Mouse (Mus musculus) neural tube, embryonic 13.5 days (tissue): ENCODE results near the gene Olfr876. TPM values are rescaled to one million over a fixed set of nuclear protein-coding genes. Genes with fewer than 3 reads are reported as not detected.
"Not testable (repeated sequence)": the region's sequence is repeated elsewhere in the genome, so short reads cannot be mapped to it uniquely, and the experiment has no call there.

ENCODE experiments used
- ATAC-seq: fragments of 200-750 bp; cut with Nextera tagmentation; 2 replicates; pipeline ENCODE4 v1.8.0; 2017; ENCODE audit warnings: low read depth, mild to moderate bottlenecking, moderate TSS enrichment, moderate library complexity
- H3K27ac ChIP-seq: fragments of 300-500 bp; sonication (generic); replicated peaks from 2 replicates; pipeline ENCODE4 v1.5.1; 2015; ENCODE audit warnings: moderate library complexity, mild to moderate bottlenecking, inconsistent platforms
- H3K27me3 ChIP-seq: fragments of 300-500 bp; sonication (generic); 2 replicates; pipeline ENCODE4 v1.6.1; 2015; ENCODE audit warnings: mild to moderate bottlenecking, inconsistent platforms
- H3K36me3 ChIP-seq: fragments of 300-500 bp; sonication (generic); 2 replicates; pipeline ENCODE4 v1.6.1; 2015; ENCODE audit warnings: mild to moderate bottlenecking, inconsistent platforms
- H3K4me1 ChIP-seq: fragments of 300-500 bp; sonication (generic); replicated peaks from 2 replicates; pipeline ENCODE4 v1.6.1; 2015; ENCODE audit warnings: inconsistent platforms
- H3K4me2 ChIP-seq: fragments of 300-500 bp; sonication (generic); 2 replicates; pipeline ENCODE4 v1.6.1; 2015; ENCODE audit warnings: inconsistent platforms, mild to moderate bottlenecking, moderate library complexity
- H3K4me3 ChIP-seq: fragments of 300-500 bp; sonication (generic); 2 replicates; pipeline ENCODE4 v1.5.1; 2015; ENCODE audit warnings: mild to moderate bottlenecking, inconsistent platforms
- H3K9ac ChIP-seq: fragments of 300-500 bp; sonication (generic); 2 replicates; pipeline ENCODE4 v1.6.1; 2015; ENCODE audit warnings: moderate library complexity, mild to moderate bottlenecking, inconsistent platforms
- H3K9me3 ChIP-seq: fragments of 300-500 bp; sonication (generic); 2 replicates; pipeline ENCODE4 v1.6.1; 2016; ENCODE audit warnings: inconsistent platforms
- WGBS: fragments of 180-500 bp; shearing (Covaris S2); methylation state at CpG from one replicate; pipeline ENCODE4 v1.1.7; 2015; 5-methylcytosine and 5-hydroxymethylcytosine counted together
- polyA plus RNA-seq: library from polyadenylated mRNA; unstranded; fragments of >200 nt; fragmentation: Nextera tagmentation; extraction: Ambion mirVana; gene quantifications from 2 replicates; pipeline ENCODE4 v1.2.1, GENCODE M21; 2015

Gene Olfr876
- polyA plus RNA-seq, result not detected in 2 replicates

DNA sequence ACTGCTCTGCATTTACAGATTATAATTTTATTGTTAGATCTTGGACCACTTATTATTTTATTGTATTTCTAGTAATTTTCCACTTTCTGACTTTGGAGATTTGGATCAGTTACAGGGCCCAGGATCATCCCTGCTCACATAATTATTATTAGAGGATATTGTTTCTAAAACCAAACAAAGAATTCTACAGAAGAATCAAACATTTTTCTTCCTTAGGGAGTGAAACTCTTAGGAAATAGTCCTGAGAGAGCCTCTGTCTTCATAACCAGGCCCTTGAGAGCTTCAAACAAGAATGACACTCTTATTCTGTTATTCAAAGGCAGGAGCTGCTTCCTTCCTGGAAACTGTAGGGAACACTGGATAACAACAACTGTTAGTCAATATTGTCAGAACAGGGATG lies at the start of gene Olfr876:
Gene Olfr876, plus strand, starts transcription at position 301 of the 400 bp plus-strand sequence.
- no peak within 1 kb of the TSS for H3K4me2 ChIP-seq
- H3K9me3 ChIP-seq, result no peaks in the 10 kb centered on the region
- no peaks in the 10 kb centered on the region for H3K36me3 ChIP-seq
- H3K27me3 ChIP-seq, result no peaks in the 10 kb centered on the region
- no peak within 1 kb of the TSS for H3K9ac ChIP-seq
- no peak for ATAC-seq
- no peaks in the 10 kb centered on the region for H3K4me1 ChIP-seq
- H3K27ac ChIP-seq, result no peak within 1 kb of the TSS
- H3K4me3 ChIP-seq, result no peak within 1 kb of the TSS

DNA sequence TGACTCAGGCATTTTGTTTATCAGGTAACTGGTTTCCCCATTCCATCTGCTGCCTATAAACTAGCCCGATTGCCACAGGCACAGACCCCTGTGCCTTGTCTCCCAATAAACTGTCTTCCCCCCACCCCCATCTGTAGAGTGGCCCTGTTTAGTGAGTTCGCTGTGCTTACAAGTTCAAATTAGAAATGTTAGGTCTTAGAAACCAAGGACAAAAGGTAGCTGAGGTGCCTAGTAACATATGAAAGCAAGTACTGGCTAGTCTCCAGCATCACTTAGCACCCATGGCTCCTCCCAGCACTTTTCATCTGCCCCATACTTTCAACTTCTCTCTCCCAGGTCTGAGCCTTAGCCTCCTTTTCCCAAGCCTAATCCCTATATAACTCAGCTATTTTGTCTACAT lies 41.1 kb upstream of the Olfr876 start:
- H3K27ac ChIP-seq, result no peak overlapping the region
- H3K36me3 ChIP-seq, result no peaks in the 10 kb centered on the region
- H3K27me3 ChIP-seq, result no peaks in the 10 kb centered on the region
- 79% methylated on average over 2 of the region's 2 CpGs for WGBS
- H3K4me3 ChIP-seq, result no peak overlapping the region
- no peaks in the 10 kb centered on the region for H3K9me3 ChIP-seq
- ATAC-seq, result no peak
- no peak overlapping the region for H3K4me2 ChIP-seq
- H3K9ac ChIP-seq, result no peak overlapping the region
- no peaks in the 10 kb centered on the region for H3K4me1 ChIP-seq

DNA sequence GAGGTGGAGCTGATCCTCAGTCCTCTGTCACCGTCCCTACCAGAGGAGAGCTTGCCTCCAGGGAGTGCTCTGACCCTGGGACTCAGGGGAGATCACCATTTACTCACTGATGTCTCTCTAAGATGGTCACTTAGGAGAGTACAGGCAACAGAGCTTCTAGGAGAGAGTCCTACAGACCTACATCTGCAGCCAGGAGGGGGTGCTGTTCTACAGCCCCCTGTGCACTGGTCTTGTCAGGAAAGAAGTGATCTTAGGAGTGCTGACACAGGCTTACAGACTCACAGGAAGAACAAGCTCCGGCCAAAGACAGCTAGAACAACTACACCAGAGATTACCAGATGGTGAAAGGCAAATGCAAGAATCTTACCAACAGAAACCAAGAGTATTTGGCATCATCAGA lies 40.3 kb upstream of the Olfr876 start:
- Histone ChIP-seq H3K27me3 (no peaks in the 10 kb centered on the region), H3K4me2 (no peak overlapping the region), H3K9me3 (no peaks in the 10 kb centered on the region), H3K9ac (no peak overlapping the region), H3K4me3 (no peak overlapping the region), H3K4me1 (no peaks in the 10 kb centered on the region), H3K27ac (no peak overlapping the region), H3K36me3 (no peaks in the 10 kb centered on the region)
- ATAC-seq, result no peak
- WGBS, result 72% methylated on average over 2 of the region's 2 CpGs

DNA sequence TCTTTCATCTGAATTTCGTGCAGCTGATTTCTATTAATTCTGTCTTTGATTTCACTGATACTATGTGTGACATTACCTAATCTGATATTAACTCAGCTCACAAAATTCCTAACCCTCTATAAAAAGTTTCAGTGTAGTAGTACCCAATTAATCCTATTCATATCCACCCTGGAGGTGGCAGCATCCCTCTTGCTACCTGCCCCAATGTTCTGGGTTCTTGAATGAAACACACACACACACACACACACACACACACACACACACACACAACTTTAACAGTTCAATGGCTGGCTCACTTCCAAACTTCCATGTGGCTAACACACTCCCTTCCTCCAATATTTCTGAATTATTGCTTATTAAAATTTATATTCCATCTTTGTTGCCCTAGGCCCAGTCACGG lies 32.2 kb upstream of the Olfr876 start:
- no peak overlapping the region for H3K4me2 ChIP-seq
- WGBS, result 75% methylated on average over 2 of the region's 2 CpGs
- ATAC-seq, result no peak

DNA sequence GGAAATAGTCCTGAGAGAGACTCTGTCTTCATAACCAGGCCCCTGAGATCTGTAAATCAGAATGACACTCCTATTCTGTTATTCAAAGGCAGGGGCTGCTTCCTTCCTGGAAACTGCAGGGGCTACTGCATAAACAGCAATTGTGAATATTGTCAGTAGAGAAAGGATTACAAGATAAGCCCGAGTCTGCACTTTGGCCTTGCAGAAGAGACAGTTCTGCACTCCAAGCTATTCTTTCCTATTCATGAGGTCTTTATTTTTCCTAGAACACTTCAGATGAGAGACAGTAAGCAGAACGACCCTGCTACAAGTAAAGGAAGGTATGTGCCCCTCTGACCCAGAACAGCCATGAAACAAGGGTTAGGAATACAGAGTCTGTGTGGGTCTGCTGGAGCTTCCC lies 31.1 kb upstream of the Olfr876 start, which contains the start of gene Olfr875:
Gene Olfr875, plus strand, starts transcription at position 99 of the 400 bp plus-strand sequence.
- Histone ChIP-seq H3K36me3 (no peaks in the 10 kb centered on the region), H3K9me3 (no peaks in the 10 kb centered on the region), H3K4me3 (no peak within 1 kb of the TSS), H3K4me2 (no peak within 1 kb of the TSS), H3K9ac (no peak within 1 kb of the TSS), H3K27me3 (no peaks in the 10 kb centered on the region), H3K27ac (no peak within 1 kb of the TSS), H3K4me1 (no peaks in the 10 kb centered on the region)
- 17% methylated on average over 2 of the region's 2 CpGs for WGBS
- no peak for ATAC-seq

More for the DNA sequence above, 32.2 kb upstream of the Olfr876 start:
- H3K27ac ChIP-seq, result no peak overlapping the region
- H3K36me3 ChIP-seq, result no peaks in the 10 kb centered on the region
- no peaks in the 10 kb centered on the region for H3K4me1 ChIP-seq
- no peak overlapping the region for H3K9ac ChIP-seq
- no peaks in the 10 kb centered on the region for H3K27me3 ChIP-seq
- no peak overlapping the region for H3K4me3 ChIP-seq
- no peaks in the 10 kb centered on the region for H3K9me3 ChIP-seq

DNA sequence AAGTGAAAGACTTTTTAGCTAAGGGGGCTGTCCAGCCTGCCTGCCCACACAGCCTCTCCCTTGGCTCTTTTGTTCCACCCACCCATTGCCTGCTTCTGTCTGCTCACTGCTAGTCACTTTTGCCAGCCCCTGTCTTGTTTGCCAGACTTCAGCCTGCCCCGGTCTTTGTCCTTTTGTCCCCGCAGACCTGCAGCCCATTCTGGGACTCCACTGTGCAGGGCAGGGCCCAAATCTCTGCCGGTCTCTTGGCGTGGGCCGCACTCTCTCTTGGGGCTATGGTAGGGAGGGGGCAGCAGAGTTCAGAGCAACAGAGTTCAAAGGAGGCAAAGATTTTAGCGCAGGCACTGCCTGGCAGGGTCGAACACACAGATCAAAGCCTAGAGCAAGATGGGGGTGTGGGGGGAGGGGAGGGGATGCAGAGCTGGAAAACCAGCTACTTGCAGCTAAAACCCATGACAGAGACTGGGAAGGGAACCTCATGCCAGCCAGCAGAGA lies 20.0 kb upstream of the Olfr876 start:
- no peaks in the 10 kb centered on the region for H3K27me3 ChIP-seq
- H3K4me2 ChIP-seq, result peak overlapping the region; percentile 59
- 1% methylated on average over 7 of the region's 7 CpGs for WGBS
- peak overlapping the region; percentile 30 for H3K4me3 ChIP-seq
- ATAC-seq, result peak; percentile 82
- H3K36me3 ChIP-seq, result no peaks in the 10 kb centered on the region
- peak overlapping the region; percentile 64 for H3K27ac ChIP-seq
- no peaks in the 10 kb centered on the region for H3K9me3 ChIP-seq
- H3K9ac ChIP-seq, result peak overlapping the region; percentile 65
- H3K4me1 ChIP-seq, result peaks cover 7% of the 10 kb centered on the region

DNA sequence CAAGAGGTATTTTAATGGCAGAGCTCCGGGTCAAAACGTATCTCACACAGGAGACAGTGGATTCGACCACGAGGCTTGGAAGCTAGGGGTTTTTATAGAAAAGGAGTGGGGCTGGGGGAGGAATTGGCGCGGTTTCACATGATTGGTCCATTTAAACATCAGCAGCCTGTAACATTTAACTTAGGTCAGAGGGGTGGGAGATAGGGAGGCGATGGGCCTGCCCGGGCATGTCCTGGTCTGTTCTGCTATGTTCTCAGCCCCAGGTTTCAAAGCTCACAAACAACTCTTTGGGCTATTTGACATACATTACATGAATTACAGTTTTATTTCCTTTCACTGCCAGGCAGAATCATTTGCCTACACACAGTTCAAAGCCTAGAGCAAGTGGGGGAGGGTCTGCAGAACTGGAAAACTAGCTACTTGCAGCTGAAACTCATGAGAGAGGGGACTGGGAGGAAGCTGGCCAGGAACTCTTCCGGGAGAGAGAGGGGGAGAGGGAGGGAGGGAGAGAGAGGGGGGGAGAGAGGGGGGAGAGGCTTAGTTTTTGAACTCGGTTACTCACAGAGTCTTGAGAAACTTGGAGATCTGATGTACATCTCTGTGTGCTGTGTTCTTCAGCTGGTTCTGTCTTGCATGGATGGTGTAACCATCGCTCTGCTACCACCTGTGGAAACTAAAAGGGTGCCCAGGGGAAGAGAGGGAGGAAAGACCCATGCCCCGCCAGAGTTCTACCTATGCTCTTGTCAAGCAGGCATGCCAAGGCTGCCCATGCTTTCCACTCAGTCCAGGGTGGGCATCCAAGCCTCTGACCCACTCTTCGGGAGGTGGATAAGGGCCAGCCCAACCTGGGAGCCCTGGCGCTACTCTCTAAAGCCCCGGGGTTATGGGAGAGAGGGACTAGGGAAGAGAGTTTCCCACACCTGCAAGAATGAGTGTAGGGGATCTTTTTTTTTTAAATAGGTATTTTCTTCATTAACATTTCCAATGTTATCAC lies 19.1 kb upstream of the Olfr876 start:
- peak overlapping the region; percentile 30 for H3K4me3 ChIP-seq
- ATAC-seq, result peak; percentile 85
- H3K36me3 ChIP-seq, H3K27ac ChIP-seq, H3K9me3 ChIP-seq, H3K27me3 ChIP-seq, H3K4me1 ChIP-seq: not testable (repeated sequence)
- H3K9ac ChIP-seq, result peak overlapping the region; percentile 65; the same call in 1 of the 2 replicates
- WGBS, result 49% methylated on average over 11 of the region's 15 CpGs
- H3K4me2 ChIP-seq, result peak overlapping the region; percentile 59

DNA sequence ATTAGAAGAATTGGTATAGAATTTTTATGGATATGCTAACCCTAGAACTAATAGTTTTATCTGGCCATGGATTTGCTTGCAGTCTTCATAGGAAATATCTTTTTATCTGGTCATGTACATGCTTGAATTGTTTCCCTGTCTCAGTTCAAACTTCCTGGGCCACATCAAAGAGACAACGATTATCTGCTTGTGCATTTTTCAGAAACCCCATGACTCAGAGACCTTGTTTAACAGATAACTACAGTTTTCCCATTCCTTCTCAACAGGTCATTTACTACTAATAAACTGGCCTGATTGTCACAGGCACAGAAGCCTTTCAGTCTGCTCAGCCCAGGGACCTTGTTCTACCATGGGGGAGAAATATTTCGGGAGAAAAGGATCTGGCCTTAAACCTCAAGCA lies 16.4 kb upstream of the Olfr876 start:
- no peak for ATAC-seq
- Histone ChIP-seq H3K27me3 (no peaks in the 10 kb centered on the region), H3K27ac (no peak overlapping the region), H3K36me3 (no peaks in the 10 kb centered on the region), H3K9ac (no peak overlapping the region), H3K9me3 (no peaks in the 10 kb centered on the region), H3K4me2 (no peak overlapping the region), H3K4me3 (no peak overlapping the region), H3K4me1 (peaks cover 7% of the 10 kb centered on the region)
- WGBS, result 82% methylated on average over 2 of the region's 2 CpGs

DNA sequence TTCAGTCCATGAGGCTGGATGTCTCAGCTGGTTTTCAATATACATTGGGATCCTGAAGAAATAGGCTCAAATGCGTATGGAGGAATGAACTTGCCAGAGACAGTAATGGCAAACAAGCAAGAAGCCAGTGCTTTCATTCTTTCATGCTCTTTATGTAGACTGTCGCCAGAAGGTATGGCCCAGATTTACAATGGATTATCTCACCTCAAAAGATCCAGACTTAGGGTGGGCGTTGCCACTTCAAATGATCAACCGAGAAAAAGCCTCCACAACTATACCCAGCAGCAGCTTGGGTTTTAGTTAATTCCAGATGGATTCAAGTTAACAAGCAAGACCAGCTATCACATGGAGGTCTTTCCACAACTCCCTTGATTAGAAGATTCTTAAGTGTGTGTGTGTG lies 776 bp upstream of the Olfr876 start:
- no peak overlapping the region for H3K9ac ChIP-seq
- 78% methylated on average over 4 of the region's 4 CpGs for WGBS
- H3K4me3 ChIP-seq, result no peak overlapping the region
- no peaks in the 10 kb centered on the region for H3K9me3 ChIP-seq
- H3K27ac ChIP-seq, result no peak overlapping the region
- no peak overlapping the region for H3K4me2 ChIP-seq
- H3K4me1 ChIP-seq, result no peaks in the 10 kb centered on the region
- no peaks in the 10 kb centered on the region for H3K27me3 ChIP-seq
- H3K36me3 ChIP-seq, result no peaks in the 10 kb centered on the region
- ATAC-seq, result no peak

DNA sequence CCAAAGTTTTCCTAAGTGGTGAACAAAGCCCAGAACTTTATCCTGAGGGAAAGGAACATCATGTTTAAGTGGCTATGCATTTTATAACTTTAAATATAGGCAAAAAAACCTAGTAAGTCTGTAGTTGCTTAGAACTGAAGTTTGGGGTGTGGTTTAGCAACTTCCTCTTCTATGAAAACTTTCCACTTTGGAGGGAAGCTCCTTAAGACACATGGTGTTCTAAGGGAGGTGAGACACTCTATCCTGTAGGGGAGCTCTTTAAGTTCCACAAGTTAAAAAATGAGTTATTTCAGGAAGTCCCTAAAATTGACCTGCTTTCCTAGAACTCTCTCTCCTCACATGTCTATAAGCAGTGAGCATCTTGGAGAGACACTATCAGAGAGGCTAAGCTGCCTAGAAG lies 4.4 kb downstream of the Olfr876 start:
- ATAC-seq, result no peak
- Histone ChIP-seq H3K36me3 (no peaks in the 10 kb centered on the region), H3K4me3 (no peak overlapping the region), H3K27me3 (no peaks in the 10 kb centered on the region), H3K9ac (no peak overlapping the region), H3K27ac (no peak overlapping the region), H3K4me1 (no peaks in the 10 kb centered on the region), H3K4me2 (no peak overlapping the region), H3K9me3 (no peaks in the 10 kb centered on the region)

DNA sequence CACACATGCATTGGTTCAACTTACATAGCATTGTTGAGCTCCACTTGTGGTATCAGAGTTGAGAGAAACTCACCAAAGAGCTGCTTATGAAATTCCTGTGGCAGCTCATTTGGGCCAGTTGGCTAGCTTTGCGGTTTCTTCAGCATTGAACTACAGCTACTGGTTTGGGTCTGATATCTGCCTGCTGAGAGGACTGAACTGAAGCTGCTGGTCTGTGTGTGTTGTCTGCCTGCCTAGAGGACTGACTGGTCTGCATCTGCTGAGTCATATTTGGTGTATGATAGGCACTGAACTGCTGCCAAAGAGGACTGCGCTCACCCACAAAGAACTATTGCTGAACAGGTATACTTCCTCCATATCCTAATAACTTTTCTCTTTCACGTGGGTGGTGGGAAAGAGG lies 5.6 kb downstream of the Olfr876 start:
- Histone ChIP-seq H3K9ac (no peak overlapping the region), H3K27ac (no peak overlapping the region), H3K36me3 (no peaks in the 10 kb centered on the region), H3K4me2 (no peak overlapping the region), H3K4me3 (no peak overlapping the region), H3K9me3 (no peaks in the 10 kb centered on the region), H3K4me1 (no peaks in the 10 kb centered on the region), H3K27me3 (no peaks in the 10 kb centered on the region)
- 92% methylated on average over 3 of the region's 3 CpGs for WGBS
- ATAC-seq, result no peak

DNA sequence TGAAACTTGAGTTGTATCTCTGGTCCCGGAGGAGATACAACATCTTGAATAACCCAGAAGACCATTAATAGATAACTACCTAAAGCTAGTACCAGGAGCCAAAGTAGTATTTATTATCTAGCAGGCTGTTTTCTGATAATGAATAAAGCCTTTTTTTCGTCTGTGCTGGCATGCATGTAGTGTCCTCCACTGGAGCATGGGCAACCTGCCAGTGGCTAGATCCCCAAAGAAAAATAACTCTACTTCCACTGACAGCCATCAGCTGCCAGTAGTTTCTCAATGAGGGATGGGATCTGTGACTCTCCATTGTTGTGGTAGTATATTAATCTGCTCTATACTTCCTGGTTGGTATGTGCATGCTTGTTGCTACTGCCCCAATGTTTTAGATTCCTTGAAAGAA lies 6.1 kb downstream of the Olfr876 start:
- no peaks in the 10 kb centered on the region for H3K27me3 ChIP-seq
- H3K4me1 ChIP-seq, result no peaks in the 10 kb centered on the region
- H3K9me3 ChIP-seq, result no peaks in the 10 kb centered on the region
- 74% methylated on average over 2 of the region's 2 CpGs for WGBS
- no peaks in the 10 kb centered on the region for H3K36me3 ChIP-seq
- no peak overlapping the region for H3K4me2 ChIP-seq
- no peak overlapping the region for H3K27ac ChIP-seq
- no peak for ATAC-seq
- no peak overlapping the region for H3K4me3 ChIP-seq
- H3K9ac ChIP-seq, result no peak overlapping the region
